Mouse (Mus musculus): ENCODE data around the gene Uck1. TPM values are rescaled to one million over a fixed set of nuclear protein-coding genes. Genes with fewer than 3 reads are reported as not detected.
A peak's percentile ranks its signal among the peaks of the same experiment; 100 is the strongest.

Uck1 gene
- polyA plus RNA-seq, 1 experiment, result 27.8 TPM

DNA sequence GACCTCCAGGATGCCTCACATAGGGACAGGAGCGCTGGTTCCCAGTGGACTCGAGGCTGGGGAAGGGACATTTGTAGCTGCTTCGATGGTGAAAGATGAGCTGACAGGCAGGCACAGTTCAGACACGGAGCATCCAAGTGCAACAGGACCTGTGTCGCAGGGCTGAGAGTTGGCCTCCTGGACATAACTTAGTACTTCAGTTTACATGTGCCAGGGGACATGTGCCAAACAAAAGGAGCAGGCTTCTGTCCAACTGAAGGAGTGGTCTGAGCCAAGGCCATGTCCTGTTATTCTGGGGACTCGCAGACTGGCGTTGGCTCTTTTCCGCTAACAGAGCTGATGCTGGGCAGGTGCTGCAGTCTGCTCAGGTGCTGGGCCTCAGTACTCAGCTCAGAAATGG, 34.4 kb upstream of the Uck1 start:
- H3K4me3 ChIP-seq (ENCODE audit: low read depth, low read length), result no peak overlapping the region
- no peaks in the 10 kb centered on the region for H3K9me3 ChIP-seq (replicated peaks; ENCODE audit: control insufficient read depth, insufficient read depth, low read length, poor library complexity, severe bottlenecking)
- H3K27me3 ChIP-seq (ENCODE audit: control insufficient read depth, insufficient read depth, low read length, poor library complexity, severe bottlenecking), result no peaks in the 10 kb centered on the region
- H3K27ac ChIP-seq (ENCODE audit: insufficient read depth, low read length), result no peak overlapping the region
- H3K4me1 ChIP-seq (ENCODE audit: control insufficient read depth, insufficient read depth, low read length), result no peaks in the 10 kb centered on the region
- H3K9ac ChIP-seq (ENCODE audit: low read depth, poor library complexity, severe bottlenecking), result no peak overlapping the region
- TF ChIP-seq CTCF (IDR thresholded peaks at IDR 0.05; ENCODE audit: low read depth, low read length), result no peak
- TF ChIP-seq POLR2A (IDR thresholded peaks at IDR 0.05; ENCODE audit: insufficient read depth, low read length), result no peak
- TF ChIP-seq EP300 (IDR thresholded peaks at IDR 0.05; ENCODE audit: insufficient read depth, low read depth, low read length), result no peak
- H3K36me3 ChIP-seq (ENCODE audit: control insufficient read depth, insufficient read depth, low read length, poor library complexity, severe bottlenecking), result peaks cover 4% of the 10 kb centered on the region

DNA sequence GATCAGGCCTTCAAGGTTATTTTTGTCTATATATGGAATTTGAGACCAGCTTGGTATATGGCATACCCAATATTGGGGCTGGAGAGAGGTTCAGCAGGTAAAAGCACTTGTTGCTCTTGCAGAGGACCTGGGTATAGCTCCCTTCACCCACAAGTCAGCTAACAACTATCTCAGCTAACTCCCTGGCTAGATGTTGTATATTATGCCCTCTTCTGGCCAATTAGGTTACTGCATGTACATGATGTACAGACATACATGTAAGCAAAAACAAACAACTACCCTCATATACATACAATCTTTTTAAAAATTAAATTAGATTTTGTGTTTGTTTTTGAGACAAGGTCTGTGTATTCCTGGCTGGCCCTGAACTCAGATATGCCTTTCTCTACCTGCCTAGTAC, 29.6 kb upstream of the Uck1 start:
- TF ChIP-seq POLR2A (IDR thresholded peaks at IDR 0.05; ENCODE audit: insufficient read depth, low read length), result no peak
- TF ChIP-seq EP300 (IDR thresholded peaks at IDR 0.05; ENCODE audit: insufficient read depth, low read depth, low read length), result no peak
- peak; percentile 2 for TF ChIP-seq CTCF (IDR thresholded peaks at IDR 0.05; ENCODE audit: low read depth, low read length)
- no peak overlapping the region for H3K4me3 ChIP-seq (ENCODE audit: low read depth, low read length)
- no peaks in the 10 kb centered on the region for H3K4me1 ChIP-seq (ENCODE audit: control insufficient read depth, insufficient read depth, low read length)
- no peak overlapping the region for H3K9ac ChIP-seq (ENCODE audit: low read depth, poor library complexity, severe bottlenecking)
- H3K27me3 ChIP-seq (ENCODE audit: control insufficient read depth, insufficient read depth, low read length, poor library complexity, severe bottlenecking), result no peaks in the 10 kb centered on the region
- peaks cover 13% of the 10 kb centered on the region for H3K36me3 ChIP-seq (ENCODE audit: control insufficient read depth, insufficient read depth, low read length, poor library complexity, severe bottlenecking)
- H3K27ac ChIP-seq (ENCODE audit: insufficient read depth, low read length), result no peak overlapping the region
- no peaks in the 10 kb centered on the region for H3K9me3 ChIP-seq (replicated peaks; ENCODE audit: control insufficient read depth, insufficient read depth, low read length, poor library complexity, severe bottlenecking)

DNA sequence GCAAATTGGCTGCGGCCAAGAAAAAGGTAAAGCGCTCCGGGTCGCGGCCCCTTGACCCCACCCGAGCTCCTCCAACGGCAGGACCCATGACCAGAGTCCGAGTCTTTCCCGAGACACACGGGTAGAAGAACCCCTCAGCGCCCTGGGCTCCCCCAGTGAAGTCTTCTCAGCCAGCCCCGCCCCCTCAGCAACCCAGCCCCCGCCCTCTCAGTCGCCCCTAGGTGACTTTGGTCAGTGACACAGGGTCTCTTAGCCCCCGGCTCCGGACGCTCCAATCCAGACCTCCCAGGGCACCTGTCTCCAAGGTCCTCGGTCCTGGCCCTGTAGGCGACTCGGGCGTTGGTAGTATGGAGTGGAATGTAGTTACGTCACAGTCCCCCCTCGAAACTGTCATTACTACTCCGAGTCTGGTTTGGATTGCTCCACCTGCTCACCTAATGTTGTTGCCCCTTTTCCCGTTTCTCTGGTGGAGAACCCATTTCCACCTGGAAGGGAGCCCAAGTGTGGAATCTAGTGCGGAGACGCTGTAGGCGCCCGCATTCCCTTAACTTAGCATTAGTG, 28.5 kb upstream of the Uck1 start:
- no peaks in the 10 kb centered on the region for H3K9me3 ChIP-seq (replicated peaks; ENCODE audit: control insufficient read depth, insufficient read depth, low read length, poor library complexity, severe bottlenecking)
- peaks cover 18% of the 10 kb centered on the region for H3K36me3 ChIP-seq (ENCODE audit: control insufficient read depth, insufficient read depth, low read length, poor library complexity, severe bottlenecking)
- peak overlapping the region; percentile 90 for H3K4me3 ChIP-seq (ENCODE audit: low read depth, low read length)
- TF ChIP-seq CTCF (IDR thresholded peaks at IDR 0.05; ENCODE audit: low read depth, low read length) (no peak), POLR2A (IDR thresholded peaks at IDR 0.05; ENCODE audit: insufficient read depth, low read length) (no peak), EP300 (IDR thresholded peaks at IDR 0.05; ENCODE audit: insufficient read depth, low read depth, low read length) (no peak)
- no peak overlapping the region for H3K27ac ChIP-seq (ENCODE audit: insufficient read depth, low read length)
- no peaks in the 10 kb centered on the region for H3K27me3 ChIP-seq (ENCODE audit: control insufficient read depth, insufficient read depth, low read length, poor library complexity, severe bottlenecking)
- H3K9ac ChIP-seq (ENCODE audit: low read depth, poor library complexity, severe bottlenecking), result peak overlapping the region; percentile 83
- no peaks in the 10 kb centered on the region for H3K4me1 ChIP-seq (ENCODE audit: control insufficient read depth, insufficient read depth, low read length)

DNA sequence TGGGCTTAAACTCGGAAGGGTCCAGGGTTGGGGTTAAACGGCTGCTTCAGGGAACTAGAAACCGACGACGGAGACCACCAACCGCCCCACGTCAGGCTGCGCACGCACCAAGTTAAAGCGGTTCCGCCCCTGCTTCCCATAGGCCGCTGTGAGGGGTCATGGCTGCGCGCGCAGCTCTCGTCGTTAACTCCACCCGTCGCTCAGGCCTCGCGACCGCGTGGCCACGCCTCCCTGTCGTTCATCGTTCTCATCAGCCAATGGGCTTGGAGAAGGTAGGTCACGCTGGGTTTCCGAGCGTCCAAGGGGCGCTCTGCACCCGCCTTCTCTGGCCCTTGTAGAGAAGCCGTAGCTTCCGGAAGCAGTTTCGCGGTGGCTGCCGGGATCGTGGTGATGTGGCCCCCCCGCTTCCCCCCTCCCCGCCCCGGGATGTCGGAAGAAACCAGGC, 28.0 kb upstream of the Uck1 start, which contains the start of gene Swi5:
Swi5 (minus strand) TSS at position 153 of the 445 bp plus-strand sequence.
- Histone ChIP-seq H3K9ac (ENCODE audit: low read depth, poor library complexity, severe bottlenecking) (peak within 1 kb of the TSS; percentile 93), H3K27ac (ENCODE audit: insufficient read depth, low read length) (no peak within 1 kb of the TSS), H3K27me3 (ENCODE audit: control insufficient read depth, insufficient read depth, low read length, poor library complexity, severe bottlenecking) (no peaks in the 10 kb centered on the region), H3K36me3 (ENCODE audit: control insufficient read depth, insufficient read depth, low read length, poor library complexity, severe bottlenecking) (peaks cover 18% of the 10 kb centered on the region), H3K9me3 (replicated peaks; ENCODE audit: control insufficient read depth, insufficient read depth, low read length, poor library complexity, severe bottlenecking) (no peaks in the 10 kb centered on the region), H3K4me1 (ENCODE audit: control insufficient read depth, insufficient read depth, low read length) (no peaks in the 10 kb centered on the region), H3K4me3 (ENCODE audit: low read depth, low read length) (peak within 1 kb of the TSS; percentile 100)
- TF ChIP-seq POLR2A (IDR thresholded peaks at IDR 0.05; ENCODE audit: insufficient read depth, low read length) (no peak), CTCF (IDR thresholded peaks at IDR 0.05; ENCODE audit: low read depth, low read length) (no peak), EP300 (IDR thresholded peaks at IDR 0.05; ENCODE audit: insufficient read depth, low read depth, low read length) (no peak)

DNA sequence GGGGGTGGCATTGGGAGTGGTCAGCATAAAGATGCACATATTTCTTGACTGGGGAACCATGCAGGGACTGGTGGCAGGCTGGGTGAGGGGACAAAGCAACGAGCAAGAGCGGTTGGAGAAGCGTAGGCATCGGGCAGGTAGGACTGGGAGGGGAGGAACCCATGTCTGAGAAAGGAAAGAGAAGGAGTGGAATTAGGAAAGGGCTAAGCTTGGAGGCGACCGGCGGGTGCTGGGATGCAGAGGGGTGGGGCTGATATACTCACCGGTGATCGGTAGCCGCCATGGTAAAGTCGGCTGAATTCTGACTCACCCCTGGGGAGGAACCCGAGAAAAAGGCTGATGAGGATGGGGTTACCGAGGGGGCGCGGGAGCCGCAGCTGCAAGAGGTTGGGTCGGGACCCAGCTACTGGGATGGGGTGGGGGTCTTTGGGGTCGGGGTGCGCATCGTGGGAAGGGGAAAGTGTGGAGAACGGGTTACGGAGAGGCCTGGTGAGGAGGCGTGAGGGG, 27.4 kb upstream of the Uck1 start, which contains the start of gene Golga2:
Golga2 (plus strand) TSS at position 51 of the 507 bp plus-strand sequence.
- Histone ChIP-seq H3K9ac (ENCODE audit: low read depth, poor library complexity, severe bottlenecking) (peak within 1 kb of the TSS; percentile 93), H3K27ac (ENCODE audit: insufficient read depth, low read length) (no peak within 1 kb of the TSS), H3K27me3 (ENCODE audit: control insufficient read depth, insufficient read depth, low read length, poor library complexity, severe bottlenecking) (no peaks in the 10 kb centered on the region), H3K9me3 (replicated peaks; ENCODE audit: control insufficient read depth, insufficient read depth, low read length, poor library complexity, severe bottlenecking) (no peaks in the 10 kb centered on the region), H3K4me1 (ENCODE audit: control insufficient read depth, insufficient read depth, low read length) (no peaks in the 10 kb centered on the region), H3K36me3 (ENCODE audit: control insufficient read depth, insufficient read depth, low read length, poor library complexity, severe bottlenecking) (peaks cover 19% of the 10 kb centered on the region), H3K4me3 (ENCODE audit: low read depth, low read length) (peak within 1 kb of the TSS; percentile 100)
- TF ChIP-seq CTCF (IDR thresholded peaks at IDR 0.05; ENCODE audit: low read depth, low read length), result no peak
- TF ChIP-seq POLR2A (IDR thresholded peaks at IDR 0.05; ENCODE audit: insufficient read depth, low read length), result no peak
- TF ChIP-seq EP300 (IDR thresholded peaks at IDR 0.05; ENCODE audit: insufficient read depth, low read depth, low read length), result no peak

DNA sequence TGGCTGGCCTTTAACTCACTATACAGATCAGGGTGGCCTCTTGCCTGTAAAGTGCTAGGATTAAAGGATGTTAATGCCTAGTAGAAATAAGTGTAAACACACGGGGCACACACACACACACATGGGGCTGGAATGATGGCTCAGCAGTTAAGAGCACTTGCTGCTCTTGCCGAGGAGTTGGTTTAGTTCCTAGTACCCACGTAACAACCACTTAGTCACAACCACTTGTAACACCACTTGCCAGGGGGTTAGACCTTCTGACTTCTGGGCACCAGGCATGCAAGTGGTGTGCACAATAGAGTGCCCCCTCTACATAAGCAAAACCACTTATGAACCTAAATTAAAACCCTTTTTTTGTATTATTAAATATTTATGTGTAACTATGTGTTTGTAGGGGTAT, 24.0 kb upstream of the Uck1 start:
- H3K27me3 ChIP-seq (ENCODE audit: control insufficient read depth, insufficient read depth, low read length, poor library complexity, severe bottlenecking), result no peaks in the 10 kb centered on the region
- no peaks in the 10 kb centered on the region for H3K9me3 ChIP-seq (replicated peaks; ENCODE audit: control insufficient read depth, insufficient read depth, low read length, poor library complexity, severe bottlenecking)
- no peak overlapping the region for H3K27ac ChIP-seq (ENCODE audit: insufficient read depth, low read length)
- peaks cover 51% of the 10 kb centered on the region for H3K36me3 ChIP-seq (ENCODE audit: control insufficient read depth, insufficient read depth, low read length, poor library complexity, severe bottlenecking)
- no peak overlapping the region for H3K9ac ChIP-seq (ENCODE audit: low read depth, poor library complexity, severe bottlenecking)
- H3K4me1 ChIP-seq (ENCODE audit: control insufficient read depth, insufficient read depth, low read length), result no peaks in the 10 kb centered on the region
- no peak for TF ChIP-seq CTCF (IDR thresholded peaks at IDR 0.05; ENCODE audit: low read depth, low read length)
- TF ChIP-seq POLR2A (IDR thresholded peaks at IDR 0.05; ENCODE audit: insufficient read depth, low read length), result no peak
- TF ChIP-seq EP300 (IDR thresholded peaks at IDR 0.05; ENCODE audit: insufficient read depth, low read depth, low read length), result no peak
- no peak overlapping the region for H3K4me3 ChIP-seq (ENCODE audit: low read depth, low read length)
